ENCODE assay signal across 11 mouse cellular contexts in the genomic region with DNA sequence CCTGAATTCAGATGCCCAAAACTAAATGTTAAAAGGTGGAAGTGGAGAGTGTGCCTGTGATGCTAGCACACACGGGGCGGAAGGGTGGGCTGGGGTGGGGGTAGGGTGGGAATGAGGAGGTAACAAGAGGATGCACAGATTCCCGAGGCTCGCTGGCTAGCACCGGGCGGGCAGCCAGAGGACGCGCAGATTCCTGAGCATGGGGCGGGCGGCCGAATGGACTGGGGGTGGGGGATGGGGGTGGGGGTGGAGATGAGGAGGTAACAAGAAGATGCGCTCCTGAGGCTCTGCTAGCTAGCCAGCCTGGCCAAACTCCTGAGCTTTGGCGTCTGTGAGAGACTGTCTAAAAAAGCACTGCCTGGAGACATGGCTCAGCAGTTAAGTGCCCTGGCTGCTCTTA. TPM values are rescaled to one million over a fixed set of nuclear protein-coding genes. Genes with fewer than 3 reads are reported as not detected.
DNase-seq lines count a peak whose midpoint lies in the region; ATAC-seq lines count a peak whose summit lies in the region.
"Had no signal": no experiment of that assay in that cellular context is flagged by ENCODE, and none has a peak within 500 bp of the region (broad histone marks: within the 10 kb centered on the region; RNA-seq: fewer than 3 reads in every experiment).

No protein-coding gene starts in this region.

- no peaks in the 10 kb centered on the region for H3K9me3 ChIP-seq in heart, embryonic 11.5 days (replicated peaks; ENCODE audit: control insufficient read depth, low read length)
- H3K9me3 ChIP-seq in midbrain, embryonic 10.5 days (replicated peaks) = no peaks in the 10 kb centered on the region
- no peaks in the 10 kb centered on the region for H3K9me3 ChIP-seq in midbrain, embryonic 16.5 days (replicated peaks; ENCODE audit: control insufficient read depth, low read length, poor library complexity, severe bottlenecking)
- H3K9me3 ChIP-seq in hindbrain, embryonic 15.5 days = no peaks in the 10 kb centered on the region
- H3K9me3 ChIP-seq in stomach, embryonic 16.5 days (replicated peaks; ENCODE audit: control insufficient read depth, low read length) = no peaks in the 10 kb centered on the region

- DNase-seq in heart, adult 11 months = no peak
- no peak for DNase-seq in midbrain, embryonic 10.5 days (ENCODE audit: low spot score)
- no peak for DNase-seq in spleen, postnatal 36 days (ENCODE audit: low spot score in 2 of 2)
- DNase-seq in left cerebral cortex, adult 9 months (ENCODE audit: low spot score in 2 of 2) = no peak
- DNase-seq: cerebellum, adult 11 months; lung, adult 18-20 months had no signal

- H3K4me3 ChIP-seq in heart, embryonic 11.5 days (ENCODE audit: low read depth, low read length) = 0 out of 2 replicates have a peak overlapping the region, but pooled peaks have one; percentile 19
- peak overlapping the region; percentile 27 for H3K4me3 ChIP-seq in midbrain, embryonic 10.5 days
- no peak overlapping the region for H3K4me3 ChIP-seq in midbrain, embryonic 16.5 days (ENCODE audit: low read depth, low read length)
- no peak overlapping the region for H3K4me3 ChIP-seq in hindbrain, embryonic 15.5 days
- peak overlapping the region; percentile 0; the same call in 1 of the 2 replicates for H3K4me3 ChIP-seq in stomach, embryonic 16.5 days (replicated peaks; ENCODE audit: low read length)

- no peak overlapping the region for H3K9ac ChIP-seq in heart, embryonic 11.5 days (ENCODE audit: low read depth, low read length)
- no peak overlapping the region for H3K9ac ChIP-seq in midbrain, embryonic 16.5 days (ENCODE audit: low read depth, low read length)
- no peak overlapping the region for H3K9ac ChIP-seq in hindbrain, embryonic 15.5 days
- peak overlapping the region; percentile 23; the same call in 1 of the 2 replicates for H3K9ac ChIP-seq in stomach, embryonic 16.5 days (ENCODE audit: low read length)

- no peak overlapping the region for H3K27ac ChIP-seq in heart, embryonic 11.5 days (ENCODE audit: low read depth, low read length)
- no peak overlapping the region for H3K27ac ChIP-seq in midbrain, embryonic 10.5 days (replicated peaks)
- H3K27ac ChIP-seq in midbrain, embryonic 16.5 days (ENCODE audit: low read length) = no peak overlapping the region
- no peak overlapping the region for H3K27ac ChIP-seq in hindbrain, embryonic 15.5 days (replicated peaks)
- H3K27ac ChIP-seq in stomach, embryonic 16.5 days (ENCODE audit: low read length) = no peak overlapping the region

- H3K36me3 ChIP-seq in heart, embryonic 11.5 days (ENCODE audit: control insufficient read depth, insufficient read depth, low read length) = 0 out of 2 replicates have a peak, but pooled peaks cover 2% of the 10 kb centered on the region
- H3K36me3 ChIP-seq in midbrain, embryonic 10.5 days = peaks cover 13% of the 10 kb centered on the region
- H3K36me3 ChIP-seq in midbrain, embryonic 16.5 days (ENCODE audit: control insufficient read depth, insufficient read depth, low read length) = 0 out of 2 replicates have a peak, but pooled peaks cover 3% of the 10 kb centered on the region
- H3K36me3 ChIP-seq in hindbrain, embryonic 15.5 days = no peaks in the 10 kb centered on the region; the same call in 1 of the 2 replicates
- no peaks in the 10 kb centered on the region for H3K36me3 ChIP-seq in stomach, embryonic 16.5 days (ENCODE audit: control insufficient read depth, insufficient read depth, low read length)

- no peak; the same call in 1 of the 2 replicates for ATAC-seq in heart, embryonic 11.5 days (replicated peaks; ENCODE audit: insufficient number of reproducible peaks, low FRiP score, low TSS enrichment)
- no peak for ATAC-seq in midbrain, embryonic 16.5 days
- ATAC-seq in hindbrain, embryonic 15.5 days (ENCODE audit: low FRiP score, low read depth) = 0 out of 2 replicates have a peak, but pooled peaks have one; percentile 54
- no peak for ATAC-seq in stomach, embryonic 16.5 days (ENCODE audit: insufficient read depth, low FRiP score)

- H3K4me2 ChIP-seq in heart, embryonic 11.5 days = peak overlapping the region; percentile 56
- H3K4me2 ChIP-seq in midbrain, embryonic 16.5 days (ENCODE audit: low read length) = no peak overlapping the region
- peak overlapping the region; percentile 21 for H3K4me2 ChIP-seq in hindbrain, embryonic 15.5 days
- peak overlapping the region; percentile 38 for H3K4me2 ChIP-seq in stomach, embryonic 16.5 days (ENCODE audit: low read depth, low read length)

- WGBS in heart, embryonic 11.5 days (ENCODE audit: insufficient replicate concordance) = 0% methylated on average over 13 of the region's 13 CpGs
- under 1% methylated on average over 13 of the region's 13 CpGs for whole genome bisulfite sequencing in midbrain, embryonic 10.5 days
- WGBS in midbrain, embryonic 16.5 days = 7% methylated on average over 13 of the region's 13 CpGs
- 5% methylated on average over 12 of the region's 13 CpGs for WGBS in hindbrain, embryonic 15.5 days
- 10% methylated on average over 13 of the region's 13 CpGs for WGBS in stomach, embryonic 16.5 days

- no peaks in the 10 kb centered on the region for H3K27me3 ChIP-seq in heart, embryonic 11.5 days (ENCODE audit: control insufficient read depth, insufficient read depth, low read length)
- H3K27me3 ChIP-seq in midbrain, embryonic 10.5 days (ENCODE audit: low read depth, poor library complexity, severe bottlenecking) = peaks cover 10% of the 10 kb centered on the region; the same call in 1 of the 2 replicates
- H3K27me3 ChIP-seq in midbrain, embryonic 16.5 days (ENCODE audit: control insufficient read depth, insufficient read depth, low read depth, low read length) = no peaks in the 10 kb centered on the region
- H3K27me3 ChIP-seq in hindbrain, embryonic 15.5 days = no peaks in the 10 kb centered on the region
- no peaks in the 10 kb centered on the region for H3K27me3 ChIP-seq in stomach, embryonic 16.5 days (ENCODE audit: control insufficient read depth, insufficient read depth, low read length)

- peaks cover 9% of the 10 kb centered on the region for H3K4me1 ChIP-seq in heart, embryonic 11.5 days (ENCODE audit: control insufficient read depth, insufficient read depth, low read length)
- H3K4me1 ChIP-seq in midbrain, embryonic 10.5 days = peaks cover 20% of the 10 kb centered on the region
- 0 out of 2 replicates have a peak, but pooled peaks cover 2% of the 10 kb centered on the region for H3K4me1 ChIP-seq in midbrain, embryonic 16.5 days (ENCODE audit: control insufficient read depth, insufficient read depth, low read length)
- H3K4me1 ChIP-seq in hindbrain, embryonic 15.5 days (replicated peaks) = peaks cover 10% of the 10 kb centered on the region
- H3K4me1 ChIP-seq in stomach, embryonic 16.5 days (ENCODE audit: control insufficient read depth, insufficient read depth, low read length) = 0 out of 2 replicates have a peak, but pooled peaks cover 12% of the 10 kb centered on the region

RNA-seq across cellular contexts. Expression of gene Mpp2, which starts 17.9 kb away (rescaled TPM):
- 9.7 and 11.4 TPM in 2 replicates for polyA plus RNA-seq in heart, embryonic 11.5 days (2014; fragmentation: Nextera tagmentation; extraction: Ambion mirVana)
- polyA plus RNA-seq in midbrain, embryonic 10.5 days (2016; fragmentation: Nextera tagmentation; extraction: Ambion mirVana) = 15.5 and 18.7 TPM in 2 replicates
- 31.8 and 39.9 TPM in 2 replicates for polyA plus RNA-seq in midbrain, embryonic 16.5 days (2015; fragmentation: Nextera tagmentation; extraction: Ambion mirVana)
- polyA plus RNA-seq in hindbrain, embryonic 15.5 days (2015; fragmentation: Nextera tagmentation; extraction: Ambion mirVana) = 30.5 and 34.6 TPM in 2 replicates
- 7.9 and 8.3 TPM in 2 replicates for polyA plus RNA-seq in stomach, embryonic 16.5 days (2015; fragmentation: Nextera tagmentation; extraction: Ambion mirVana)

RNA-seq across cellular contexts. Expression of gene Cd300lg, which starts 29.1 kb away (rescaled TPM):
- 0.70 and 0.79 TPM in 2 replicates for polyA plus RNA-seq in heart, embryonic 11.5 days (2014; fragmentation: Nextera tagmentation; extraction: Ambion mirVana)
- 0.20 and 0.25 TPM in 2 replicates for polyA plus RNA-seq in midbrain, embryonic 10.5 days (2016; fragmentation: Nextera tagmentation; extraction: Ambion mirVana)
- 0.23 and 0.46 TPM in 2 replicates for polyA plus RNA-seq in midbrain, embryonic 16.5 days (2015; fragmentation: Nextera tagmentation; extraction: Ambion mirVana)
- 0.30 and 0.43 TPM in 2 replicates for polyA plus RNA-seq in hindbrain, embryonic 15.5 days (2015; fragmentation: Nextera tagmentation; extraction: Ambion mirVana)
- polyA plus RNA-seq in stomach, embryonic 16.5 days (2015; fragmentation: Nextera tagmentation; extraction: Ambion mirVana) = 2.9 and 3.5 TPM in 2 replicates

RNA-seq across cellular contexts. Expression of gene Ppy, which starts 30.7 kb away (rescaled TPM):
- polyA plus RNA-seq in heart, embryonic 11.5 days (2014; fragmentation: Nextera tagmentation; extraction: Ambion mirVana) = not detected in 2 replicates
- polyA plus RNA-seq in midbrain, embryonic 10.5 days (2016; fragmentation: Nextera tagmentation; extraction: Ambion mirVana) = not detected in 2 replicates
- polyA plus RNA-seq in midbrain, embryonic 16.5 days (2015; fragmentation: Nextera tagmentation; extraction: Ambion mirVana) = not detected in 2 replicates
- not detected in 2 replicates for polyA plus RNA-seq in hindbrain, embryonic 15.5 days (2015; fragmentation: Nextera tagmentation; extraction: Ambion mirVana)
- polyA plus RNA-seq in stomach, embryonic 16.5 days (2015; fragmentation: Nextera tagmentation; extraction: Ambion mirVana) = 6.0 and 6.7 TPM in 2 replicates
- polyA plus RNA-seq: neural tube, embryonic 11.5 days had no signal

RNA-seq across cellular contexts. Expression of gene Pyy, which starts 37.2 kb away (rescaled TPM):
- 0.69 TPM in 1 of 2 replicates, not detected in the other for polyA plus RNA-seq in heart, embryonic 11.5 days (2014; fragmentation: Nextera tagmentation; extraction: Ambion mirVana)
- polyA plus RNA-seq in midbrain, embryonic 10.5 days (2016; fragmentation: Nextera tagmentation; extraction: Ambion mirVana) = not detected in 2 replicates
- polyA plus RNA-seq in midbrain, embryonic 16.5 days (2015; fragmentation: Nextera tagmentation; extraction: Ambion mirVana) = not detected in 2 replicates
- polyA plus RNA-seq in hindbrain, embryonic 15.5 days (2015; fragmentation: Nextera tagmentation; extraction: Ambion mirVana) = 3.7 and 5.2 TPM in 2 replicates
- 40.5 and 56.0 TPM in 2 replicates for polyA plus RNA-seq in stomach, embryonic 16.5 days (2015; fragmentation: Nextera tagmentation; extraction: Ambion mirVana)
- polyA plus RNA-seq: neural tube, embryonic 11.5 days had no signal

RNA-seq across cellular contexts. Expression of gene Mpp3, which starts 42.2 kb away (rescaled TPM):
- polyA plus RNA-seq in heart, embryonic 11.5 days (2014; fragmentation: Nextera tagmentation; extraction: Ambion mirVana) = 2.7 and 3.4 TPM in 2 replicates
- 13.3 and 16.9 TPM in 2 replicates for polyA plus RNA-seq in midbrain, embryonic 10.5 days (2016; fragmentation: Nextera tagmentation; extraction: Ambion mirVana)
- 57.4 and 64.6 TPM in 2 replicates for polyA plus RNA-seq in midbrain, embryonic 16.5 days (2015; fragmentation: Nextera tagmentation; extraction: Ambion mirVana)
- 55.9 and 56.2 TPM in 2 replicates for polyA plus RNA-seq in hindbrain, embryonic 15.5 days (2015; fragmentation: Nextera tagmentation; extraction: Ambion mirVana)
- 7.4 and 9.6 TPM in 2 replicates for polyA plus RNA-seq in stomach, embryonic 16.5 days (2015; fragmentation: Nextera tagmentation; extraction: Ambion mirVana)

Comparison
In these comparisons a context has a peak if more than half of its experiments do, and no peak if none do; other contexts are left out.
1. H3K4me3 ChIP-seq: peak in heart, embryonic 11.5 days (single experiment), midbrain, embryonic 10.5 days (single experiment) and stomach, embryonic 16.5 days (single experiment); none in midbrain, embryonic 16.5 days (single experiment) and hindbrain, embryonic 15.5 days (single experiment).